Mouse (Mus musculus) cerebellum, adult (tissue): ENCODE measurements around the gene Clec3b.

Experiments used
- ATAC-seq: cut with Nextera tagmentation; 2 replicates; pipeline ENCODE4 v1.9.2; 2017; ENCODE audit warnings: mild to moderate bottlenecking, moderate library complexity, mixed read lengths; ENCODE audit not compliant: insufficient number of reproducible peaks, low FRiP score, low TSS enrichment

Gene Clec3b

DNA sequence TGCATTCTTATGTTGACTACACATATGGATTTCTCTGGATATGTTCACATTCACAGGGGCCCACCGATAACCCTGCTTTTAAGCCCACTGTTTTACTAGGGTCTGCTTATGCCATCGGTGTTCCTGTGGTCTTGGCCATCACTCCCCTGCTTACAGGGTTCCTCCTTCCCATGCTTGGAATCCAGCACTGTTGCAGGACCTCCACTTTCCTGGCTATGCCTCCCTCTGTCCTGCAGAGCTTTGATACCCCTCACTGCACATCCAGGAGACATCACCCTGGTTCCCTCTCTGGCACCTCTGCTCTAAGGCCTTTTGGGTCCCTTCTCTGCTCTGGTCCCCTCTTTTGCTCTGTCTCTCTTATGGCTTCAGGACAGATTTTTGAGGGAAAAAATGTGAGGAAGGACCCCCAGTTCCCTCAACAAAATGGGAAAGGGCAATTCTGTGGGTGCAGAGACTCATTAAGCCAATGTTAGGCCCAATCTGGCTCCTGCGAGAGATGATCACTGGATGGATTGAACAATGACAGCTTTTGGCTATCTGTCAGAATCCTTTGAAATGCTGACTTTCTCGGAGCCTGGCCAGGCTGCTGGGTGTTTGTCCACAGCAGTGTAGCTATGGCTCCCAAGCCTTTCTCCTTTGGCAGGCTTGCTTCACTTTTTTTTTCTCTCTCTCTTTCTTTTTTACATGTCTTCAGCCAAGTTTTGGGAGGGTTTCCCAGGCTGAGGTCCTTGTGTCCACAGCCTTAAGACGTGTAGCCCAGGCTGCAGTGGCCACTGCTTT, at the start of gene Clec3b:
TSS of gene Clec3b (plus strand) at position 706 of the 780 bp plus-strand sequence.
- ATAC-seq = no peak

- ATAC-seq = no peak
These were observed 47.3 kb upstream of the Clec3b start for GRCm38 (mm10) chr9:123103425-123103824.

GRCm38 (mm10) chr9:123104362-123104761, 46.4 kb upstream of the Clec3b start:
- no peak for ATAC-seq

GRCm38 (mm10) chr9:123107186-123107585, 43.6 kb upstream of the Clec3b start:
- peak; percentile 86 for ATAC-seq

- no peak for ATAC-seq
These were observed 41.6 kb upstream of the Clec3b start for GRCm38 (mm10) chr9:123109188-123109587.

GRCm38 (mm10) chr9:123111751-123112221, 39.0 kb upstream of the Clec3b start:
- no peak for ATAC-seq

DNA sequence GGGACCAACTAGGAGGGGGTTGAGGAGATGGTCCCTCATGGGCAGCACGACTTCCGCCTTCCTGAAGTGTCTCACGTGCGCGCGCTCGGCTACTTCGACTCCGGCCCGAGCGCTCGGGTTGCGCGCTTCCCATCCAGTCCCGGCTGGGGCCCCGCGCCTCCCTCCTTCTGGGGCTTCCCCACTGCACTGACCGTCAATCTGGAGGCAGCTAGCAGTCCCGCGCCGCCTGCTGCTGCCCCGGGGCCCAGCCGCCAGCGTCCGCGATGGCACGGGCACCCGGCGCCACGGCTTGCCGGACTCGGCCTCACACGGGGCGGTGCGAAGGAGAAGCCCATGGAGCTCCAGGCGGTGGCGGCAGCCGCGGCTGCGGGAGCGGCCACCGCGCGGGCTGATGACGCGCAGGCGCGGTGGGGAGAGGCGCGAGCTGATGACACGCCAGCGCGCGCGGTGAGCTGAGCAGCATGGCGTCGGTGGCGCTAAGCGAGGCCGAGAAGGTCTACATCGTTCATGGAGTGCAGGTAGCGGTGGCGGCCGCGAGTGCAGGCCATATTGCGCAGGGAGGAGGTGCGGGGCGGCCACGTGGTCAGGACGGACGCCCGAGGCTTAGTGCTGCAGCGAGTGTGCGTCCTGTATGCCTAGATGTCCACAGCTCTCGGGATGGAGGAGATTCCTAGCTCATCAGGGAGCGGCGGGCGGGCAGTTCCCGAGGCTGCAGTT, 37.8 kb upstream of the Clec3b start, which contains the start of the genes Zdhhc3 and Exosc7:
TSS of gene Zdhhc3 (minus strand) at position 401 of the 717 bp plus-strand sequence.
TSS of gene Exosc7 (plus strand) at position 411 of the 717 bp plus-strand sequence.
- peak; percentile 86 for ATAC-seq

DNA sequence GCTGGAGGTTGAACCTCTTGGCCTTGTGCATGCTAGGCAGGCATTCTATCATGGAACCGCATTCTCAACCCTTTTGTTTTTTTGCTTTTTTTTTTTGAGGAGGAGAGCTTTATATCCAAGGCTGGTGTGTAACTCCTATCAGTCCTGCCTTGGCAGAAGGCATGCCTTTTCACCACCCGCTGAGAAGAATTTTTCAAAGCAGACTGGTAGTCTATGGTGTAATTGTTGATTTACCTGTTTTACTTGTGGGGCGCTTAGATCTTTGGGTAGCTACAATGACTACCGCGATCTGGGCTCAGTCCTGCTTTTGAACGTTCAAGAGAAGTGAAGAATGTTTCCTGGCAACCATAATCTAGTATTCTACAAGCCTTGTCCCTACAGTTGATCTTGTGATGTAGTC, 36.8 kb upstream of the Clec3b start:
- ATAC-seq = no peak

DNA sequence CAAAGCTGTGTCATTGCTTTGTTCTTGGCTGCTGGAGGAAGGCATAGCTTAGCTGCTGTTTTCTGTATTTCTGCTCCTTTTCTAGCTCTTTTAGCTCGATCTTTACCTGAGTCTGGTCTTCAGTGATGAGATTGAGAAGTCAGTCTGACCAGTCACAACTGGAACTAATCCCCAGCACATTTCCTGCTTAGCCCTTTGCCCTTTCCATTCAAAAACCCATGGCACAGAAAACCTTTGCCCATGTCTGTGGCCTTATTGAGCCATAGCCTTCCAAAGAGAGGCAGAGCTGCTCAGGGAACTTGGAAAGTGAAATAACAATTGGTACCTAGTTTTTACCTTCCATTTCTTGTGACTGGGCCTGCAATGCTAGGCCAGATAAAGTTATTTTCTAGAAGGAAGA, 35.2 kb upstream of the Clec3b start:
- no peak for ATAC-seq

DNA sequence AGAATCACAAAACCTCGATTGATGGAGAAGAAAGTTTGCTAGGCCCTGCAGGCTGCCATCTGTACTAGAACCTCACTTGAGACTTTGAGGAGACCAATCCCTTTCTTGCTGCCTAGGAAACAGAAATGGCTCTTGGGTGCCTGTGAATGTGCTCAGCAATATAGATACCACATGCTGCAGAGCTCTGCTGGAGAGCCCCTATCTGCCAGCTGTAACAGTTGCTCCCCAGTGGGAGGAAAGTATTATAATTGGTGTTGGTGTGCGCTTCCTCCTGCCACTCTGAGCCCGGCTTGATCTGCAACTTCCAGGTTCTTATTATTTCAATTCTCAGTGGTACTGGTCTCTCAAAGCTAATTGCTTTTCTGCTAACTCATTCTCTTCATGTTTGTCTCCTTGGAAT, 27.7 kb upstream of the Clec3b start:
- ATAC-seq = no peak

- ATAC-seq = no peak
These were observed 27.0 kb upstream of the Clec3b start for GRCm38 (mm10) chr9:123123571-123124412.

DNA sequence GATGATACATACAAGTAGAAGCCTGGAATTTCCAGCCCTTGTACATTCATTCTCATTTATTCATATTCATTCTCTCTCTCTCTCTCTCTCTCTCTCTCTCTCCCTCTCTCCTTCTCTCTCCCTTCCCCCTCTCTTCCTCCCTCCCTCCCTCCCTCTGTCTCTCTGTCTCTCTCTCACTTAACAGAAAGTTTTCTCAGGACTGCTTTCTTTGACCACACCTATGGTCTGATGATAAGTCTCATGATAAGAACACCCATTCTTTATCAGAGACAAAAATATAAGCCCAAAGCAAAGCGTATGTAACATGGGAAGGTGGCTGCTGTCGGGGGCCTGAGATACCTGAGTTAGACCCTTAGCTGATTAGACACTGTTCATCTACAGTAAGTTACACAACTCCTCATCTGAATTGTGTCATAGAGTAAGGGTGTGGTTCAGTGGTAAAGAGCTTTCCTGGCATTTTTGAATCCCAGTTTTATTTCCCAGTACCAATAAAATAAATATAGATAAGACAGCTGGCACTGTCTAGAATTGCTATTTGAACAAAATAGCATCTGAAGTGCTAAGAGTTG, 26.2 kb upstream of the Clec3b start:
- no peak for ATAC-seq

- ATAC-seq = no peak
These were observed 23.1 kb upstream of the Clec3b start for GRCm38 (mm10) chr9:123127663-123128062.

- ATAC-seq = no peak
These were observed 17.8 kb upstream of the Clec3b start for GRCm38 (mm10) chr9:123132994-123133393.

DNA sequence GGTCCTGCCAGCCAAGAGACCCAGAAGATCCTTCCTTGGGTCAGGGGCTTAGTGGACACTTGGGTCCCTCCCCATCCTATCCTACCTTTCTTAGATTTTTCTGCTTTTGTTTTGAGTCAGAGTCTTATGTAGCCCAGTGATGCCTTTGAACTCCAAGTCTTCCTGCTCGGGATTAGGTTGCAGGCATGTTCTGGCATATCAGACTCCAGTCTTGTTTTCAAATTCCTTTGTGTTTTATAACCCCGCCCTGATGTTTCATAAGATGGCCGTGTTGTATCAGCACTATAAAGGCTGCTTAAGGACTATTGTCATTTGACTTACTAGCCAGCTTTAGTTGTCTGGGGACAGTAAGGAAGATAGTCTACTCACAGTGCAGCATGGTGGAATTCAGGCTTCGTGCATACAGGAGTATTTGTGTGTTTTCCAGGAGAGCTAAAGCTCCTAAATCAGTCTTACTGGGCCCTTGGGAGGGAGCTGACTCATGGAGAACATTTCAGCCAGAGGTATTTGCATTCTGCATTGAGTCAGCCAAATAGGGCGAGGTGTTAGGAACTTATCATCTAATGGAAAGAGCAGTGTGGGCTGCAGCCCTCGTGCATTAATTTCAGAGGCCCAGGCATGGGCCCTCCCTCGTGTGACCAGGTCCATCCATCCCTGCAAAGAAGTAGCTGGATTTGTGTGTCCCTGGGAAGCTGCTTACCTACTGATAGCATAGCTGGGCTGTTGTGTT, 13.6 kb upstream of the Clec3b start:
- no peak for ATAC-seq

DNA sequence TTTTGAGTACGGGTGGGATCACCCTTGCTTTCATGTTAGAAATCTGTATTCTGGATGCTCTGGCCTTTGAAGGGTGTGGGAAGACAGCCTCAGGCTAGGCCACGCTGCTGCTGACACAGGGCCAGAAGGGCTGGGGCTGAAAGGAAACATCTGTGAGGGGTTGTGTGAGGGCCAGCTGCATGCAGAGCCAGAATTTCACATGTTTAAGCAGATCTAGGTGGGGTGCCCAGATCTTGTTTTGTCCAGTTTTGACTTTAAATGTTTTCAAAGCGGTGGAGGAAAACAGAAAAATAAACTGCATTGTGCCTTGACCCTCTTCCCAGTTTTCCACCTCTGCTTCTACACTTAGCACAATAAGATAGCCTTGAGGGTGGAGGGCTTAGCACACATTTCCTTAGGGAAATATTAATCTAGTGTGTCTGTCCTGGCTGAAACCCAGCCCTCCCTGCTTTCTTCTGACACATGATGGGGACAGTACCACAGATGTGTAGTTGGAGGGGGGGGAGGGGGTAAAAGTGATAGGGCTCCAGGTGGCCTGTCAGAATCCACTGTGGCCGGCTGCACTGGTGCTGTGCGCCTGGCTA, 11.8 kb upstream of the Clec3b start:
- ATAC-seq = no peak

- no peak for ATAC-seq
These were observed 10.7 kb upstream of the Clec3b start for GRCm38 (mm10) chr9:123139887-123140614.

DNA sequence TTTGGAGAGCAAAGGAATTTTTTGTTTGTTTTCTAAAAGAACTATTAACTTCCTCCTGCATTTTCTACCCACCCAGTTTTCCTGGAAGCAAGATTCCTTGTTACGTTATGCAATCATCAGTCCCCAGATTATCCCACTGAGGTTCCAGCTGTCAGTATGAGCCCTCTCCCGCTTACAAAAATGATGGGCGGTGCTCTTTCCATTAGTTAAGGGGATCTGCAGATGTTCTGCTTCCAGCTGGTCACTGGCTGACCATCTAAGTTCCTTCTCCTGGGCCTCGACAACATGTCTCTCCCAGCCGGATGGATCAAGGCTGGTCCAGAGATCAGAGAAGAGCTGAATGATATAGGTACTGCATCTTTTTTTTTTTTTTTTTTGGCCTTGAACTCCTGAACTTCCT, 2.3 kb upstream of the Clec3b start:
- no peak for ATAC-seq

DNA sequence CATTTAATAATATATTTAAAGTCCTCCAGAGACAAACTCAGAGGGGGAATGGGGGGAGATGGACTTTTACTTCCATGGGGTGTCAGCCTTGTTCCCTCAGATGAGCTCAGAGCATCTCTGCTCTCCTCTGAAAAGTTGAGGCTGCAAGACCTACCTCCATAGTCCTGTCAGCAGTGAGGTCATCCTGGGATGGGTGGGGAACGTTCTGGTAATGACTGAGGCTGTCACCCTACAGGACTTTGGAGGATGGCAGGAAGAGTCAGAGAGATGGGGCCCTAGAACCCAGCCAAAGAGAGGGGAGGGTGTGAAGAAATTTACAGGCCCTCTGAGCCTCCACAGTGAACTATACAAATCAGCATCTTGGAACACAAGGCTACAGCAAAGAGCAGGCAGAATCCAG, 815 bp downstream of the Clec3b start:
- ATAC-seq = no peak
